Mouse (Mus musculus) brain, embryonic 18.5 days (tissue): ENCODE results near the gene Akap4.

Experiments
- DNase-seq: peaks from one replicate; pipeline ENCODE4 v3.0.0-alpha.2; 2012; ENCODE audit warnings: low read depth, low spot score

Akap4 gene

GRCm38 (mm10) chrX:7067219-7067618 lies at the start of gene Akap4:
Gene Akap4, plus strand, starts transcription at chrX:7067519.
- DNase-seq = no peak

GRCm38 (mm10) chrX:7041519-7041918 lies 25.8 kb upstream of the Akap4 start, which contains the start of gene Ccnb3:
Gene Ccnb3, minus strand, starts transcription at chrX:7041619.
- DNase-seq = no peak

GRCm38 (mm10) chrX:7057056-7057455 lies 10.3 kb upstream of the Akap4 start:
- DNase-seq = no peak

- no peak for DNase-seq
Observed at GRCm38 (mm10) chrX:7057634-7058033, 9.7 kb upstream of the Akap4 start.

GRCm38 (mm10) chrX:7064109-7064508 lies 3.2 kb upstream of the Akap4 start:
- DNase-seq = no peak

GRCm38 (mm10) chrX:7068002-7068401 lies 683 bp downstream of the Akap4 start:
- DNase-seq = no peak

- no peak for DNase-seq
Observed at GRCm38 (mm10) chrX:7079820-7080429, 12.6 kb downstream of the Akap4 start.

- DNase-seq = no peak
Observed at GRCm38 (mm10) chrX:7085878-7086277, 18.6 kb downstream of the Akap4 start.

GRCm38 (mm10) chrX:7090323-7090722 lies 23.0 kb downstream of the Akap4 start:
- no peak for DNase-seq

GRCm38 (mm10) chrX:7102280-7102679 lies 35.0 kb downstream of the Akap4 start:
- DNase-seq = no peak

GRCm38 (mm10) chrX:7114885-7115284 lies 47.6 kb downstream of the Akap4 start:
- DNase-seq = no peak

- no peak for DNase-seq
Observed at GRCm38 (mm10) chrX:7121618-7122280, 54.4 kb downstream of the Akap4 start.
